19 mouse cellular contexts compared by ENCODE assay signal in genomic region chr17:29403179-29403578, GRCm38 (mm10).
"Had no signal": no experiment of that assay in that cellular context is flagged by ENCODE, and none has a peak within 500 bp of the region (broad histone marks: within the 10 kb centered on the region; RNA-seq: fewer than 3 reads in every experiment).

No protein-coding gene starts in this region.

- DNase-seq: kidney, adult 8-10 months; kidney, postnatal 10 days; kidney, postnatal 36 days; layer of hippocampus, postnatal 36 days; liver, embryonic 13.5 days; lung, adult 18-20 months; right cerebral cortex, adult 18-20 months; right cerebral cortex, postnatal 14 days; right cerebral cortex, postnatal 4 days; thymus, postnatal 25 days had no signal

- H3K4me3 ChIP-seq: kidney, embryonic 15.5 days; left cerebral cortex, adult 2 months; liver, embryonic 13.5 days; midbrain, embryonic 12.5 days; midbrain, embryonic 15.5 days; neural tube, embryonic 12.5 days; neural tube, embryonic 15.5 days; stomach, embryonic 15.5 days had no signal

- H3K9ac ChIP-seq: kidney, embryonic 15.5 days; liver, embryonic 13.5 days; midbrain, embryonic 12.5 days; midbrain, embryonic 15.5 days; neural tube, embryonic 12.5 days; neural tube, embryonic 15.5 days; stomach, embryonic 15.5 days had no signal

- H3K36me3 ChIP-seq: kidney, embryonic 15.5 days; liver, embryonic 13.5 days; midbrain, embryonic 12.5 days; midbrain, embryonic 15.5 days; neural tube, embryonic 12.5 days; neural tube, embryonic 15.5 days; stomach, embryonic 15.5 days had no signal

- H3K27me3 ChIP-seq: kidney, embryonic 15.5 days; midbrain, embryonic 15.5 days; neural tube, embryonic 12.5 days; neural tube, embryonic 15.5 days; stomach, embryonic 15.5 days had no signal

- H3K27ac ChIP-seq: kidney, embryonic 15.5 days; left cerebral cortex, adult 2 months; liver, embryonic 13.5 days; macrophage; midbrain, embryonic 12.5 days; midbrain, embryonic 15.5 days; neural tube, embryonic 12.5 days; neural tube, embryonic 15.5 days; stomach, embryonic 15.5 days had no signal

- H3K4me2 ChIP-seq: kidney, embryonic 15.5 days; liver, embryonic 13.5 days; midbrain, embryonic 12.5 days; midbrain, embryonic 15.5 days; neural tube, embryonic 12.5 days; neural tube, embryonic 15.5 days; stomach, embryonic 15.5 days had no signal

- ATAC-seq: lung, postnatal 0 days; midbrain, embryonic 15.5 days had no signal

- H3K9me3 ChIP-seq: kidney, embryonic 15.5 days; liver, embryonic 13.5 days; midbrain, embryonic 12.5 days; midbrain, embryonic 15.5 days; neural tube, embryonic 12.5 days; neural tube, embryonic 15.5 days; stomach, embryonic 15.5 days had no signal
